Mouse (Mus musculus): ENCODE results near the gene Rasgrf2. TPM values are rescaled to one million over a fixed set of nuclear protein-coding genes. Genes with fewer than 3 reads are reported as not detected.

The Rasgrf2 gene
- total RNA-seq, 2 experiments from 2014 or later = 131 to 136 TPM

GRCm38 (mm10) chr13:91976541-91976940 lies 154.9 kb downstream of the Rasgrf2 start:
- H3K27ac ChIP-seq = no peak overlapping the region
- TF ChIP-seq CTCF (conservative IDR thresholded peaks at IDR 0.05) = no peak

GRCm38 (mm10) chr13:91974154-91974553 lies 157.3 kb downstream of the Rasgrf2 start:
- peak in 1 of 2 experiments; percentile 39 for DNase-seq (ENCODE audit: low spot score in 2 of 2)
- no peak for TF ChIP-seq CTCF (conservative IDR thresholded peaks at IDR 0.05)
- peak overlapping the region; percentile 28; the same call in 1 of the 2 replicates for H3K27ac ChIP-seq
- no peak overlapping the region for H3K4me3 ChIP-seq

More at GRCm38 (mm10) chr13:91976541-91976940, 154.9 kb downstream of the Rasgrf2 start:
- DNase-seq (ENCODE audit: low spot score in 2 of 2) = no peak
- H3K4me3 ChIP-seq = no peak overlapping the region

- Histone ChIP-seq H3K27ac (no peak overlapping the region), H3K4me3 (no peak overlapping the region)
- DNase-seq (ENCODE audit: low spot score in 2 of 2) = no peak
- TF ChIP-seq CTCF (conservative IDR thresholded peaks at IDR 0.05) = no peak
These were observed 160.2 kb downstream of the Rasgrf2 start for GRCm38 (mm10) chr13:91971246-91971645.

- no peak for TF ChIP-seq CTCF (conservative IDR thresholded peaks at IDR 0.05)
- peak overlapping the region; percentile 88 for H3K27ac ChIP-seq
- H3K4me3 ChIP-seq = no peak overlapping the region
- no peak for DNase-seq (ENCODE audit: low spot score in 2 of 2)
These were observed 175.0 kb downstream of the Rasgrf2 start for GRCm38 (mm10) chr13:91956474-91956873.

- no peak overlapping the region for H3K4me3 ChIP-seq
- DNase-seq (ENCODE audit: low spot score in 2 of 2) = no peak
- no peak for TF ChIP-seq CTCF (conservative IDR thresholded peaks at IDR 0.05)
- H3K27ac ChIP-seq = peak overlapping the region; percentile 88
These were observed 175.8 kb downstream of the Rasgrf2 start for GRCm38 (mm10) chr13:91955646-91956045.

- TF ChIP-seq CTCF (conservative IDR thresholded peaks at IDR 0.05) = 0 out of 2 replicates have a peak, but pooled peaks have one; percentile 11
- no peak overlapping the region for H3K4me3 ChIP-seq
- H3K27ac ChIP-seq = peak overlapping the region; percentile 88
- peak; percentile 43 to 72 for DNase-seq (ENCODE audit: low spot score in 2 of 2)
These were observed 176.3 kb downstream of the Rasgrf2 start for GRCm38 (mm10) chr13:91955175-91955574.

GRCm38 (mm10) chr13:91940113-91940512 lies 191.3 kb downstream of the Rasgrf2 start:
- Histone ChIP-seq H3K27ac (peak overlapping the region; percentile 65), H3K4me3 (no peak overlapping the region)
- DNase-seq (ENCODE audit: low spot score in 2 of 2) = no peak
- TF ChIP-seq CTCF (conservative IDR thresholded peaks at IDR 0.05) = peak; percentile 21; the same call in 1 of the 2 replicates

GRCm38 (mm10) chr13:91938826-91939225 lies 192.6 kb downstream of the Rasgrf2 start:
- TF ChIP-seq CTCF (conservative IDR thresholded peaks at IDR 0.05) = no peak
- Histone ChIP-seq H3K4me3 (no peak overlapping the region), H3K27ac (peak overlapping the region; percentile 48; the same call in 1 of the 2 replicates)
- no peak for DNase-seq (ENCODE audit: low spot score in 2 of 2)

- no peak for DNase-seq (ENCODE audit: low spot score in 2 of 2)
- H3K4me3 ChIP-seq = no peak overlapping the region
- H3K27ac ChIP-seq = no peak overlapping the region
- TF ChIP-seq CTCF (conservative IDR thresholded peaks at IDR 0.05) = no peak
These were observed 194.2 kb downstream of the Rasgrf2 start for GRCm38 (mm10) chr13:91937232-91937631.

GRCm38 (mm10) chr13:91932122-91932521 lies 199.3 kb downstream of the Rasgrf2 start:
- no peak overlapping the region for H3K4me3 ChIP-seq
- DNase-seq (ENCODE audit: low spot score in 2 of 2) = no peak
- no peak for TF ChIP-seq CTCF (conservative IDR thresholded peaks at IDR 0.05)
- H3K27ac ChIP-seq = no peak overlapping the region

GRCm38 (mm10) chr13:91929943-91930726 lies 201.3 kb downstream of the Rasgrf2 start:
- TF ChIP-seq CTCF (conservative IDR thresholded peaks at IDR 0.05) = no peak
- no peak for DNase-seq (ENCODE audit: low spot score in 2 of 2)
- no peak overlapping the region for H3K4me3 ChIP-seq

GRCm38 (mm10) chr13:91928605-91929389 lies 202.7 kb downstream of the Rasgrf2 start:
- no peak for DNase-seq (ENCODE audit: low spot score in 2 of 2)
- peak; percentile 48 for TF ChIP-seq CTCF (conservative IDR thresholded peaks at IDR 0.05)
- Histone ChIP-seq H3K4me3 (no peak overlapping the region), H3K27ac (no peak overlapping the region)

More at GRCm38 (mm10) chr13:91929943-91930726, 201.3 kb downstream of the Rasgrf2 start:
- H3K27ac ChIP-seq = no peak overlapping the region

- H3K4me3 ChIP-seq = no peak overlapping the region
- DNase-seq (ENCODE audit: low spot score in 2 of 2) = no peak
- no peak for TF ChIP-seq CTCF (conservative IDR thresholded peaks at IDR 0.05)
- H3K27ac ChIP-seq = peak overlapping the region; percentile 65
These were observed 210.4 kb downstream of the Rasgrf2 start for GRCm38 (mm10) chr13:91921010-91921409.

Data from layer of hippocampus, adult 2 months (tissue).